Mouse (Mus musculus): ENCODE measurements at regions not wholly inside any gene's neighbourhood (a gene's known extent, or its start where the extent isn't known, plus 50 kb on each side); places are given as distances from the start of the nearest gene placed in this dataset.

DNA sequence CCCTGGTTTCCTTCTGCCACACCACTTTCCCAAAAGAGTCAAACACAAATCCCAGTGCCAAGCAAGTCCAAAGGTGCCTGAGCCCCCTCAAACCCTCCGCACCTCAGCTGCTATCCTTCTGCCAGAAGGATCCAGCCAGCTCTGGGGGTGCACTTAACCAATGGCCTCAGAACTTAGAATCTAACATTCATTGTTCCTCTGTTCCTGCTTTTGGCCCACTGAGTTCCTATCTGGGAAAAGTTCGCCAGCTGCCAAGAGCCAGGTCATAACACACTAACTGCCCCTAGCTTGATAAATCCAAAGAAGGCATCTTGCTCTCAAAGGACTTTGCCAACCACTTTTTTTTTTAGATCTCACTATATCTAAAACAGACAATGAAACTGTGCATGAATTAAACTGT, 133.1 kb upstream of the Supt20 start:
- TF ChIP-seq ELF1 (IDR thresholded peaks at IDR 0.05; ENCODE audit: low read depth, low read length) (no peak), MXI1 (IDR thresholded peaks at IDR 0.05; ENCODE audit: low read depth, low read length) (no peak), MAX (IDR thresholded peaks at IDR 0.05; ENCODE audit: low read length) (no peak), GABPA (IDR thresholded peaks at IDR 0.05; ENCODE audit: insufficient replicate concordance, low read depth, low read length) (no peak), POLR2A (IDR thresholded peaks at IDR 0.05; ENCODE audit: low read depth, low read length) (no peak), CTCF (conservative IDR thresholded peaks at IDR 0.05 in 1 of 2, IDR thresholded peaks at IDR 0.05 in 1 of 2; ENCODE audit: low read depth in 2 of 2, low read length in 2 of 2) (no peak), PAX5 (IDR thresholded peaks at IDR 0.05; ENCODE audit: low read length) (no peak), CHD2 (IDR thresholded peaks at IDR 0.05; ENCODE audit: low read length) (no peak), EP300 (IDR thresholded peaks at IDR 0.05; ENCODE audit: low read length) (no peak), HCFC1 (IDR thresholded peaks at IDR 0.05; ENCODE audit: low read depth, low read length) (no peak), NELFE (IDR thresholded peaks at IDR 0.05; ENCODE audit: low read depth, low read length) (no peak), ZC3H11A (IDR thresholded peaks at IDR 0.05; ENCODE audit: low read depth, low read length) (no peak)

Measured in CH12.LX (cell line).